Mouse (Mus musculus): ENCODE results near the gene Efna3.

Efna3 gene

GRCm38 (mm10) chr3:89337721-89338578 lies 15.2 kb upstream of the Efna3 start, which contains the start of gene Efna4:
TSS of gene Efna4 (minus strand) at chr3:89338028.
- peak; percentile 79 for DNase-seq (ENCODE audit: low spot score)

GRCm38 (mm10) chr3:89337062-89337720 lies 14.4 kb upstream of the Efna3 start:
- no peak for DNase-seq (ENCODE audit: low spot score)

GRCm38 (mm10) chr3:89336529-89336928 lies 13.8 kb upstream of the Efna3 start:
- DNase-seq (ENCODE audit: low spot score), result no peak

GRCm38 (mm10) chr3:89333053-89333452 lies 10.3 kb upstream of the Efna3 start:
- peak; percentile 42 for DNase-seq (ENCODE audit: low spot score)

- DNase-seq (ENCODE audit: low spot score), result no peak
Measured at GRCm38 (mm10) chr3:89332476-89332875, 9.7 kb upstream of the Efna3 start.

GRCm38 (mm10) chr3:89332013-89332412 lies 9.2 kb upstream of the Efna3 start:
- DNase-seq (ENCODE audit: low spot score), result no peak

GRCm38 (mm10) chr3:89331561-89331960 lies 8.8 kb upstream of the Efna3 start:
- no peak for DNase-seq (ENCODE audit: low spot score)

GRCm38 (mm10) chr3:89330948-89331347 lies 8.2 kb upstream of the Efna3 start:
- DNase-seq (ENCODE audit: low spot score), result no peak

GRCm38 (mm10) chr3:89330346-89330745 lies 7.6 kb upstream of the Efna3 start:
- no peak for DNase-seq (ENCODE audit: low spot score)

- DNase-seq (ENCODE audit: low spot score), result no peak
Measured at GRCm38 (mm10) chr3:89328623-89329022, 5.9 kb upstream of the Efna3 start.

GRCm38 (mm10) chr3:89327371-89327870 lies 4.7 kb upstream of the Efna3 start:
- peak; percentile 38 for DNase-seq (ENCODE audit: low spot score)

GRCm38 (mm10) chr3:89325882-89326281 lies 3.1 kb upstream of the Efna3 start:
- DNase-seq (ENCODE audit: low spot score), result no peak

GRCm38 (mm10) chr3:89322131-89322500 lies 649 bp downstream of the Efna3 start:
- no peak for DNase-seq (ENCODE audit: low spot score)

- no peak for DNase-seq (ENCODE audit: low spot score)
Measured at GRCm38 (mm10) chr3:89321183-89322130, 1.3 kb downstream of the Efna3 start.

- DNase-seq (ENCODE audit: low spot score), result peak; percentile 67
Measured at GRCm38 (mm10) chr3:89320581-89321182, 2.1 kb downstream of the Efna3 start.

- no peak for DNase-seq (ENCODE audit: low spot score)
Measured at GRCm38 (mm10) chr3:89319591-89320350, 3.0 kb downstream of the Efna3 start.

- no peak for DNase-seq (ENCODE audit: low spot score)
Measured at GRCm38 (mm10) chr3:89318971-89319590, 3.7 kb downstream of the Efna3 start.

- no peak for DNase-seq (ENCODE audit: low spot score)
Measured at GRCm38 (mm10) chr3:89318316-89318715, 4.4 kb downstream of the Efna3 start.

- DNase-seq (ENCODE audit: low spot score), result no peak
Measured at GRCm38 (mm10) chr3:89317246-89317645, 5.5 kb downstream of the Efna3 start.

- peak; percentile 87 for DNase-seq (ENCODE audit: low spot score)
Measured at GRCm38 (mm10) chr3:89316833-89317232, 5.9 kb downstream of the Efna3 start.
